Mouse (Mus musculus): ENCODE measurements around the gene Gjb3.
A peak's percentile ranks its signal among the peaks of the same experiment; 100 is the strongest.

Gene Gjb3

GRCm38 (mm10) chr4:127337668-127338067 is 7.0 kb upstream of the Gjb3 start:
- DNase-seq (ENCODE audit: low read depth, low spot score), result no peak

- DNase-seq (ENCODE audit: low read depth, low spot score), result no peak
Observed at GRCm38 (mm10) chr4:127334870-127335504, 4.3 kb upstream of the Gjb3 start.

DNA sequence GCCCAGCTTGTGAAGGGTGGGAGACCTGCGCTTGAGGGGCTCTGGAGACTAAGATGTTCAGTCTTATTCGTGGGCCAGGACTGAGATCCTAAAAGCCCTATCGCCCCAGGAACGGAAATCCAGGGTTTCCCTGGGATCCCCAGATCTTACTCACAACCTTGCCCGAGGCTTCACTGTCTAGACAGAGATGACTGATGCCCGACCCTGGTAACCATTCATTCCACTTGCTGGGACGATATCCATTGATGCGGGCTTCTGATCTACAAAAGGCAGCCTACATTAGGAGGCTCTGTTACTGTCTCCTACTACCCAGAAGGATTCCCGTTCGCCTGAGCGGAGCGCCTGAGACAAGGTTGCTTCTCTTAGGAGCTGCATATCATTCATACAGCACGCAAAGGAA is 527 bp upstream of the Gjb3 start:
- no peak for DNase-seq (ENCODE audit: low read depth, low spot score)

GRCm38 (mm10) chr4:127329751-127330150 is 893 bp downstream of the Gjb3 start:
- DNase-seq (ENCODE audit: low read depth, low spot score), result no peak

DNA sequence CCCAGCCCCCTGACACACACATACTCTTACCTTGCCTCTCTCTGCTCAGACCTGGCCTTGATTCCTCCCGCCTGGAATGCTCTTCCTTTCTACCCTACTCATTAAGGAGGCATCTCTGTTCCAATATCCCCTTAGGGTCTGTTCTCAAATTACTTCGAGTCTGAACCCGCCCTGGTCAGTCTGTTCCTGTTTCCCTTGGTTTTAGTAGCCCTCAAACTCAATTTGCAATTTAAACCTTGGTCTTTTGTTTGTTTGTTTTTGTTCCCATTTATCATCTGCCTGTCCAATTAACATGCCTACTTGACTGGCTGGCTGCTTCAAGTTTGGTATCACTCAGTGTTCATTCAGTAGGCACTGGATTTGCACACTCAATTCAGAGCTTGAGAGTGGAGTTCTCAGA is 1.6 kb downstream of the Gjb3 start:
- no peak for DNase-seq (ENCODE audit: low read depth, low spot score)

GRCm38 (mm10) chr4:127328378-127328777 is 2.3 kb downstream of the Gjb3 start:
- DNase-seq (ENCODE audit: low read depth, low spot score), result no peak

DNA sequence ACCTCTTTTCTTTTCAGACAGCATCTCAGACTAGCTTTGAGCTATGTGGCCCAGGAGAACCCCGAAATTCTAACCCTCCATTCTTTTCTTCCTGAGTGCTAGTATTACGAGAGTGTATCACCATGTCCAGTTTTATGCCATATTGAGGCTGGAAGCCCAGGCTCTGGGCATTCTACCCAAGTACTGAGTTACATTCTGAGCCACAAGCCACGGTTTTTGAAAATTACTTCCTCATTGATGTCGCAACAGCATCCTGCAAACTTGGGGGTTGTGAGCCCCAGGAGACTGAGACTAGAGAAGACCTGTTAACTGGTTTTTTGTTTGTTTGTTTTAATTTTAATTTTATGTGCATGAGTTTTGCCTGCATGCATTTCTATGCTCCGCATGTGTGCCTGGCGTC is 2.9 kb downstream of the Gjb3 start:
- DNase-seq (ENCODE audit: low read depth, low spot score), result peak; percentile 23

DNA sequence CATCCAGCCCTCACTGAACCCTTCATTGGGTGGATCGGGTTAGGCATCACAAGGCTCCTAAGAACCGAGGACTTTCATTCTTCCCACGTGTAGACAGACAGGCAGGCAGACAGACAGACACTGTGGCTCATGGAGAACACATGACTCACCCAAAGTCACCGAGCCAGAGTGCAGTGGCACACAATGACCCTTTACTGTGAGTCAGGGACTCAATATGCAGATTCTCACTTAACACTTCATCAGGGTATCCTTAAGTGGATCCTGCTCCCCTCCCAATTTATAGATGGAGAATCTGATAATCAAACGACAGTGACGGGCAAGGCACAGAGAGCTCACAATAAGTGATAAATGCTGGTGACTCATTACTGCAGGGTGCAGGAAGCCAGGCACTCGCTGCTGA is 3.4 kb downstream of the Gjb3 start:
- peak; percentile 61 for DNase-seq (ENCODE audit: low read depth, low spot score)

- DNase-seq (ENCODE audit: low read depth, low spot score), result no peak
Observed at GRCm38 (mm10) chr4:127325276-127325675, 5.4 kb downstream of the Gjb3 start.

GRCm38 (mm10) chr4:127324759-127325158 is 5.9 kb downstream of the Gjb3 start:
- peak; percentile 72 for DNase-seq (ENCODE audit: low read depth, low spot score)

GRCm38 (mm10) chr4:127324296-127324695 is 6.3 kb downstream of the Gjb3 start:
- no peak for DNase-seq (ENCODE audit: low read depth, low spot score)

- DNase-seq (ENCODE audit: low read depth, low spot score), result no peak
Observed at GRCm38 (mm10) chr4:127323651-127324050, 7.0 kb downstream of the Gjb3 start.

DNA sequence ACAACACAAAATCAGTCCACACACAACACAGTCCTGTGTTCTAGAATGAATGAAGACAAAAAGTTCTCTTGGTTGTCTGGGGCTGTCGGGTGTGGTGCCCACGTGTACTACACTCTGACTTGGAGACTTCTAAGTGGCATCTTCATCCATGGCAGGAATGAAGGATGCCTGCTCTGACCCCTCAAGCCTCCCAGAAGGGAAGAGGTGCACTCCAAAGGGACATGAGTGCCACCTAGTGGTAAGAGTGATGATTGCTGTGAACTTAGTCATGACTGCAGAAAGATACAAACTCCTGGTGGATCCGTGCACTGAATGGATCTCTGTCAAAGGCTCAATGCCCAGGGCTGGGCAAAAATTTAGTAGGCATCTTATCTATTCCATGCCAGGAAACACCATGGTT is 11.0 kb downstream of the Gjb3 start:
- DNase-seq (ENCODE audit: low read depth, low spot score), result peak; percentile 84

DNA sequence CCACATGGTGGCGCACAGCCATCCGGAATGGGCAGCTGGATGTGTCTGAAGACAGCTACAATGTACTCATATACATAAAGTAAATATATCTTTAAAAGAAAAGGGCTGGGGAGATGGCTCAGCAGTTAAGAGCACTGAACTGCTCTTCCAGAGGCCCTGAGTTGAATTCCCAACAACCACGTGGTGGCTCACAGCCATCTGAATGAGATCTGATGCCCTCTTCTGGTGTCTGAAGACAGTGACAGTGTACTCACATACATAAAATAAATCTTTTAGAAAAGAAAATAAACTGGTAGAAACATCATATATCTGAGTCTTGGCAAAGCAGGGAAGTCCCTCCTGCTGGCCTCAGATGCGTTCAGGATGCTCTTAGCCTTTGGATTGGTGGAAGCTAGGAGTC is 13.5 kb downstream of the Gjb3 start:
- DNase-seq (ENCODE audit: low read depth, low spot score), result peak; percentile 56

GRCm38 (mm10) chr4:127315753-127316152 is 14.9 kb downstream of the Gjb3 start:
- no peak for DNase-seq (ENCODE audit: low read depth, low spot score)

GRCm38 (mm10) chr4:127314585-127314984 is 16.1 kb downstream of the Gjb3 start:
- DNase-seq (ENCODE audit: low read depth, low spot score), result no peak

DNA sequence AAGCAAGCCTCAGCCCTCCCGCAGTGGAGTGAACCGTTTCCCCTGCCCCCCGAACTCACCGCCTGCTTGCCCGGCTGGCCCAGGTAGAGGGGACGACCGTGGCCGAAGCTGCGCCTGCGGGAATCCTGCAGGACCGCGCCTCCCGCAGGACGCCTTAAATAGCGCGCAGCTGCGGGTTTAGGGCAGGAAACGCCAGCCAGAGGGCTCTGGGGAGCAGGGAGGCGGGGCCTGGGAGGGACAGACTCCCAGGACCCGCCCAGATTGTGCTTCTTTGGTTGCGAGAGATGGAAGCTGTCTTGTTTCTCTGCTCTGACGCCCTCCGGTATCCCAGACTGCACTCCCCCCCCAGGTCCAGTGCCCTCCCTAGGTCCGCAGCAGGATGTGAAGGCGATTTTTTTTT is 16.8 kb downstream of the Gjb3 start, which contains the start of gene Gja4:
Gene Gja4 (minus strand): TSS at position 179 of the 400 bp plus-strand sequence.
- peak; percentile 75 for DNase-seq (ENCODE audit: low read depth, low spot score)

- DNase-seq (ENCODE audit: low read depth, low spot score), result no peak
Observed at GRCm38 (mm10) chr4:127312349-127312748, 18.3 kb downstream of the Gjb3 start.

- DNase-seq (ENCODE audit: low read depth, low spot score), result no peak
Observed at GRCm38 (mm10) chr4:127311561-127311960, 19.1 kb downstream of the Gjb3 start.

- no peak for DNase-seq (ENCODE audit: low read depth, low spot score)
Observed at GRCm38 (mm10) chr4:127306915-127307314, 23.7 kb downstream of the Gjb3 start.

DNA sequence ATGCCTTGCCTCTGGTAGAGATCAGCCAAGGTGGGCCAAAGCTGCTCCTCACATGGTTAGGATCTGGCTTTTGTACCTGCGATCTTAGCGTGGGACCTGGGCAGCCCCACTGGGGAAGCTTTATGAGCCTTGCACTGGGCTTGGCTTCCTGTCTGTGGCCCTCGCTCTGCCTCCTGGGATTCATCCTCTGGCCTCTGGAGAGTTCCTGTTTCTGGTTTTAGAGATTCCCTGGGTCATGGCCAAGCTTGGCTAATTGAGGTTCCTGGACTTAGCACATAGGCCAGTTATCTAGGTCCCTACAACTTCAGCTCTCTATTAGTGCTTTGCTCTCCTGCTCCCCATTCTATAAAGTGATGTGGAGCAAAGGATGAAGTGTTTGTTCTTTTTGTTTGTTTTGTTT is 26.8 kb downstream of the Gjb3 start:
- no peak for DNase-seq (ENCODE audit: low read depth, low spot score)

GRCm38 (mm10) chr4:127300503-127300902 is 30.1 kb downstream of the Gjb3 start:
- no peak for DNase-seq (ENCODE audit: low read depth, low spot score)

GRCm38 (mm10) chr4:127292631-127293030 is 38.0 kb downstream of the Gjb3 start:
- no peak for DNase-seq (ENCODE audit: low read depth, low spot score)

DNA sequence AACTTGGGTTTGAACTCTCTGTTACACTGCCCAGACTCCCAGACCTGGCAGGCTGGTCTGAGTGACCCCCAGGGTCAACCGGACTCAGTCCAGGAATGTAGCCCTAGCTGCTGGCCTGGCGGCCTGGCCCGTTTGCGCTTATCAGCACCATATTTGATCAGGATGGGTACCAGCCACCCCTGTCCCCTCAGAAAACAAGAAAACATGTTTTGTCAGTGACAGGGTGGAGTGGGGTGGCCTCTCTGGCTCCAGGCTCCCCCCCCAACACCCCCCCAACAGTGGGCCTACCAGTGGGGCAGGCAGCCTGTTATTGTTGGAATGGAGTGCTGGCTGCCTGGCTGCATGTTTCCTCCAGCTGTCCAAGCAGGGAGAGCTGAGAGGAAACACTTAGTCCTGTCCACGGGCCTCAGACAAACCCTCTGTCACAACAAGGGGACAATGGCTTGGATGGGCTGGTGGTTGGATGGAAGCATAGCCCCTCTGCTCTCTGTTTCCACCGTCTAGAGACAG is 41.5 kb downstream of the Gjb3 start:
- DNase-seq (ENCODE audit: low read depth, low spot score), result no peak

Data from 3T3-L1 (cell line).